Mouse (Mus musculus) bone marrow, adult 2 months (tissue): ENCODE measurements around the gene Marc1.

Experiments used
- CTCF ChIP-seq: fragments of 200-500 bp; IDR thresholded peaks from 2 replicates; pipeline ENCODE4 v1.5.1; 2011; ENCODE audit warnings: low read length, control low read depth; ENCODE audit not compliant: control insufficient read depth, insufficient read depth
- POLR2A ChIP-seq: fragments of 200-500 bp; IDR thresholded peaks from 2 replicates; pipeline ENCODE4 v1.6.1; 2011; ENCODE audit warnings: low read depth, mild to moderate bottlenecking, control low read depth, low read length, borderline replicate concordance; ENCODE audit not compliant: control insufficient read depth

- TF ChIP-seq POLR2A (no peak), CTCF (no peak)
Observed at GRCm38 (mm10) chr1:184810780-184811575, at the start of gene Marc1.
